Mouse (Mus musculus): Measurements from ENCODE around the gene Apela.

DNA sequence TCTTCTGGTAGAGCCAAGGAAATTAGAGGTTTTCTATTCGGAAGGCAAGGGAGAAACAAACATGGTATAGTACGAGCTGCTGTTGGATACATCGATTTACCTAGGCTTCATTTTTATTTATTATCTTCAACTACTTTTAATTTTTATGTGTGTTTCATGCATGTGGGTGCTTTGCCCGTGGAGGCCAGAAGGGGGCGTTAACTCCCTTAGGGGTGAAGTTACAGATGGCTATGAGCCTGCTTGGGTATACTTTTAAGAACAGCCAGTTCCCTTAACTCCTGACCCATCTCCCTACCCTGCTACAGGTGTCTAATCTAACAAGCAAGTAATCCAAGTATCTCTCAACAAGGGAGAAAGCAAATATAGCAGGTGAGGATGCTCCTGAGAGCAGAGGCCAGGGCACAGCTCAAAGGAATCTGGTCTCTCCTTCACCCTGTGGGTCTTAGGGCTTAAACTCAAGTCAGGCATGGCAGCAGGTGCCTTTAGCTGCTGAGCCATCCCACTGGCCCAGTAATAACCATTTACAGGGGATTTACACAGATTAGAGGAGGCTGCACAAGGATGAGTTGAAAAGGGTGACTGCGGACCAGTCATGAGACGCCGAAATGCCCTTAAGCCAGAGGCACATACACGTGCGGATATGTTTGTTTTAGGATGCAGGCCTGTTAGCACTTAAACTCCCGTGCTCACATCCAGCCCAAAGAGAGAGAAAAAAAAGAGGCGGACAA, 8.0 kb downstream of the Apela start:
- TF ChIP-seq CTCF (IDR thresholded peaks at IDR 0.05; ENCODE audit: borderline replicate concordance, control insufficient read depth, extremely low read depth, insufficient read depth, low read length, poor library complexity) (no peak), POLR2A (IDR thresholded peaks at IDR 0.05; ENCODE audit: control insufficient read depth, extremely low read depth, insufficient read depth, low read length, poor library complexity) (no peak)

Data from thymus, adult 2 months (tissue).